Mouse (Mus musculus): Measurements from ENCODE around the gene Nme3. TPM values are rescaled to one million over a fixed set of nuclear protein-coding genes. Genes with fewer than 3 reads are reported as not detected.

Nme3 gene
- 6.5 TPM for polyA plus RNA-seq (2014; fragmentation: Illumina TruSeq; extraction: RNeasy Lipid Tissue Mini Kit (QIAGEN cat#74804); ENCODE audit: low read depth, low replicate concordance)

GRCm38 (mm10) chr17:24896241-24896992, at the start of gene Nme3:
Gene Nme3, plus strand, starts transcription at chr17:24896500.

GRCm38 (mm10) chr17:24850065-24850772, 46.1 kb upstream of the Nme3 start, which contains the start of gene Fahd1:
Gene Fahd1, minus strand, starts transcription at chr17:24850364.

GRCm38 (mm10) chr17:24865776-24866175, 30.5 kb upstream of the Nme3 start, which contains the start of gene Igfals:
Gene Igfals, plus strand, starts transcription at chr17:24865997.

GRCm38 (mm10) chr17:24886134-24886931, 10.0 kb upstream of the Nme3 start, which contains the start of the genes Nubp2 and Spsb3:
Gene Nubp2, minus strand, starts transcription at chr17:24886349.
Gene Spsb3, plus strand, starts transcription at chr17:24886643.

GRCm38 (mm10) chr17:24894995-24895547, 1.2 kb upstream of the Nme3 start, which contains the start of the genes Eme2 and Mrps34:
Gene Eme2, minus strand, starts transcription at chr17:24895087.
Gene Mrps34, plus strand, starts transcription at chr17:24895116.

GRCm38 (mm10) chr17:24936259-24937237, 40.2 kb downstream of the Nme3 start, which contains the start of gene Mapk8ip3:
Gene Mapk8ip3, minus strand, starts transcription at chr17:24936977.

Other genes with a start within 250 kb of the Nme3 start
- gene Slc9a3r2, start 246.2 kb upstream of the Nme3 start, polyA plus RNA-seq (2014; fragmentation: Illumina TruSeq; extraction: RNeasy Lipid Tissue Mini Kit (QIAGEN cat#74804); ENCODE audit: low read depth, low replicate concordance), result 16.7 TPM
- not detected for gene Npw, start 238.0 kb upstream of the Nme3 start, polyA plus RNA-seq (2014; fragmentation: Illumina TruSeq; extraction: RNeasy Lipid Tissue Mini Kit (QIAGEN cat#74804); ENCODE audit: low read depth, low replicate concordance)
- gene Zfp598, start 226.8 kb upstream of the Nme3 start, polyA plus RNA-seq (2014; fragmentation: Illumina TruSeq; extraction: RNeasy Lipid Tissue Mini Kit (QIAGEN cat#74804); ENCODE audit: low read depth, low replicate concordance), result 2.2 TPM
- 0.76 TPM for gene Syngr3, start 206.5 kb upstream of the Nme3 start, polyA plus RNA-seq (2014; fragmentation: Illumina TruSeq; extraction: RNeasy Lipid Tissue Mini Kit (QIAGEN cat#74804); ENCODE audit: low read depth, low replicate concordance)
- gene Gfer, start 200.3 kb upstream of the Nme3 start, polyA plus RNA-seq (2014; fragmentation: Illumina TruSeq; extraction: RNeasy Lipid Tissue Mini Kit (QIAGEN cat#74804); ENCODE audit: low read depth, low replicate concordance), result 9.0 TPM
- gene Noxo1, start 200.3 kb upstream of the Nme3 start, polyA plus RNA-seq (2014; fragmentation: Illumina TruSeq; extraction: RNeasy Lipid Tissue Mini Kit (QIAGEN cat#74804); ENCODE audit: low read depth, low replicate concordance), result 0.87 TPM
- gene Tbl3, start 188.8 kb upstream of the Nme3 start, polyA plus RNA-seq (2014; fragmentation: Illumina TruSeq; extraction: RNeasy Lipid Tissue Mini Kit (QIAGEN cat#74804); ENCODE audit: low read depth, low replicate concordance), result not detected
- gene Rnf151, start 178.4 kb upstream of the Nme3 start, polyA plus RNA-seq (2014; fragmentation: Illumina TruSeq; extraction: RNeasy Lipid Tissue Mini Kit (QIAGEN cat#74804); ENCODE audit: low read depth, low replicate concordance), result not detected
- 403 TPM for gene Rps2, start 178.4 kb upstream of the Nme3 start, polyA plus RNA-seq (2014; fragmentation: Illumina TruSeq; extraction: RNeasy Lipid Tissue Mini Kit (QIAGEN cat#74804); ENCODE audit: low read depth, low replicate concordance)
- 88.7 TPM for gene Ndufb10, start 172.0 kb upstream of the Nme3 start, polyA plus RNA-seq (2014; fragmentation: Illumina TruSeq; extraction: RNeasy Lipid Tissue Mini Kit (QIAGEN cat#74804); ENCODE audit: low read depth, low replicate concordance)
- 0.64 TPM for gene Rpl3l, start 168.7 kb upstream of the Nme3 start, polyA plus RNA-seq (2014; fragmentation: Illumina TruSeq; extraction: RNeasy Lipid Tissue Mini Kit (QIAGEN cat#74804); ENCODE audit: low read depth, low replicate concordance)
- 6.8 TPM for gene Msrb1, start 159.9 kb upstream of the Nme3 start, polyA plus RNA-seq (2014; fragmentation: Illumina TruSeq; extraction: RNeasy Lipid Tissue Mini Kit (QIAGEN cat#74804); ENCODE audit: low read depth, low replicate concordance)
- gene Hs3st6, start 143.5 kb upstream of the Nme3 start, polyA plus RNA-seq (2014; fragmentation: Illumina TruSeq; extraction: RNeasy Lipid Tissue Mini Kit (QIAGEN cat#74804); ENCODE audit: low read depth, low replicate concordance), result not detected
- 7.2 TPM for gene Meiob, start 92.2 kb upstream of the Nme3 start, polyA plus RNA-seq (2014; fragmentation: Illumina TruSeq; extraction: RNeasy Lipid Tissue Mini Kit (QIAGEN cat#74804); ENCODE audit: low read depth, low replicate concordance)
- 14.6 TPM for gene Hagh, start 56.4 kb upstream of the Nme3 start, polyA plus RNA-seq (2014; fragmentation: Illumina TruSeq; extraction: RNeasy Lipid Tissue Mini Kit (QIAGEN cat#74804); ENCODE audit: low read depth, low replicate concordance)
- 80.9 TPM for gene Fahd1, start 46.1 kb upstream of the Nme3 start, polyA plus RNA-seq (2014; fragmentation: Illumina TruSeq; extraction: RNeasy Lipid Tissue Mini Kit (QIAGEN cat#74804); ENCODE audit: low read depth, low replicate concordance)
- gene Igfals, start 30.5 kb upstream of the Nme3 start, polyA plus RNA-seq (2014; fragmentation: Illumina TruSeq; extraction: RNeasy Lipid Tissue Mini Kit (QIAGEN cat#74804); ENCODE audit: low read depth, low replicate concordance), result not detected
- gene Nubp2, start 10.2 kb upstream of the Nme3 start, polyA plus RNA-seq (2014; fragmentation: Illumina TruSeq; extraction: RNeasy Lipid Tissue Mini Kit (QIAGEN cat#74804); ENCODE audit: low read depth, low replicate concordance), result 5.1 TPM
- gene Spsb3, start 9.9 kb upstream of the Nme3 start, polyA plus RNA-seq (2014; fragmentation: Illumina TruSeq; extraction: RNeasy Lipid Tissue Mini Kit (QIAGEN cat#74804); ENCODE audit: low read depth, low replicate concordance), result 0.47 TPM
- 3.1 TPM for gene Eme2, start 1.4 kb upstream of the Nme3 start, polyA plus RNA-seq (2014; fragmentation: Illumina TruSeq; extraction: RNeasy Lipid Tissue Mini Kit (QIAGEN cat#74804); ENCODE audit: low read depth, low replicate concordance)
- gene Mrps34, start 1.4 kb upstream of the Nme3 start, polyA plus RNA-seq (2014; fragmentation: Illumina TruSeq; extraction: RNeasy Lipid Tissue Mini Kit (QIAGEN cat#74804); ENCODE audit: low read depth, low replicate concordance), result 2.6 TPM
- 11.4 TPM for gene Mapk8ip3, start 40.5 kb downstream of the Nme3 start, polyA plus RNA-seq (2014; fragmentation: Illumina TruSeq; extraction: RNeasy Lipid Tissue Mini Kit (QIAGEN cat#74804); ENCODE audit: low read depth, low replicate concordance)
- 27.1 TPM for gene Jpt2, start 64.2 kb downstream of the Nme3 start, polyA plus RNA-seq (2014; fragmentation: Illumina TruSeq; extraction: RNeasy Lipid Tissue Mini Kit (QIAGEN cat#74804); ENCODE audit: low read depth, low replicate concordance)
- gene Cramp1l, start 119.3 kb downstream of the Nme3 start, polyA plus RNA-seq (2014; fragmentation: Illumina TruSeq; extraction: RNeasy Lipid Tissue Mini Kit (QIAGEN cat#74804); ENCODE audit: low read depth, low replicate concordance), result 8.4 TPM
- 19.1 TPM for gene Ift140, start 119.6 kb downstream of the Nme3 start, polyA plus RNA-seq (2014; fragmentation: Illumina TruSeq; extraction: RNeasy Lipid Tissue Mini Kit (QIAGEN cat#74804); ENCODE audit: low read depth, low replicate concordance)
- 16.2 TPM for gene Tmem204, start 187.1 kb downstream of the Nme3 start, polyA plus RNA-seq (2014; fragmentation: Illumina TruSeq; extraction: RNeasy Lipid Tissue Mini Kit (QIAGEN cat#74804); ENCODE audit: low read depth, low replicate concordance)
- 0.93 TPM for gene Telo2, start 219.5 kb downstream of the Nme3 start, polyA plus RNA-seq (2014; fragmentation: Illumina TruSeq; extraction: RNeasy Lipid Tissue Mini Kit (QIAGEN cat#74804); ENCODE audit: low read depth, low replicate concordance)
- not detected for gene Ptx4, start 224.3 kb downstream of the Nme3 start, polyA plus RNA-seq (2014; fragmentation: Illumina TruSeq; extraction: RNeasy Lipid Tissue Mini Kit (QIAGEN cat#74804); ENCODE audit: low read depth, low replicate concordance)
- 5.0 TPM for gene Clcn7, start 236.9 kb downstream of the Nme3 start, polyA plus RNA-seq (2014; fragmentation: Illumina TruSeq; extraction: RNeasy Lipid Tissue Mini Kit (QIAGEN cat#74804); ENCODE audit: low read depth, low replicate concordance)